Mouse (Mus musculus) adrenal gland, adult 10 weeks (tissue): Measurements from ENCODE around the gene Clint1. TPM values are rescaled to one million over a fixed set of nuclear protein-coding genes. Genes with fewer than 3 reads are reported as not detected.

Experiments
- polyA plus RNA-seq: library from polyadenylated mRNA; stranded (reverse); fragments of 350-450 nt; fragmentation: Illumina TruSeq; extraction: RNeasy Lipid Tissue Mini Kit (QIAGEN cat#74804); gene quantifications from one replicate; pipeline ENCODE4 v1.2.3, GENCODE M21; 2014; ENCODE audit warnings: low read depth, low replicate concordance

The Clint1 gene
- 110 TPM for polyA plus RNA-seq

GRCm38 (mm10) chr11:45851516-45852123 is at the start of gene Clint1:
Gene Clint1, plus strand, starts transcription at chr11:45852051.

GRCm38 (mm10) chr11:45944643-45945156 is 92.8 kb downstream of the Clint1 start, which contains the start of gene Lsm11:
Gene Lsm11, minus strand, starts transcription at chr11:45944935.

GRCm38 (mm10) chr11:45955127-45955627 is 103.3 kb downstream of the Clint1 start, which contains the start of gene Thg1l:
Gene Thg1l, minus strand, starts transcription at chr11:45955494.

Other genes starting within 250 kb of the Clint1 start
- gene Lsm11, start 92.9 kb downstream of the Clint1 start, polyA plus RNA-seq: 4.3 TPM
- 12.9 TPM for gene Thg1l, start 103.4 kb downstream of the Clint1 start, polyA plus RNA-seq
- not detected for gene Sox30, start 128.3 kb downstream of the Clint1 start, polyA plus RNA-seq
- gene Gm12166, start 200.3 kb downstream of the Clint1 start, polyA plus RNA-seq: 1.4 TPM
- gene Adam19, start 203.9 kb downstream of the Clint1 start, polyA plus RNA-seq: 1.7 TPM